Mouse (Mus musculus): ENCODE data around the gene Fut8. TPM values are rescaled to one million over a fixed set of nuclear protein-coding genes. Genes with fewer than 3 reads are reported as not detected.

The Fut8 gene
- polyA plus RNA-seq, 1 experiment from 2014 or later: 35.5 TPM

DNA sequence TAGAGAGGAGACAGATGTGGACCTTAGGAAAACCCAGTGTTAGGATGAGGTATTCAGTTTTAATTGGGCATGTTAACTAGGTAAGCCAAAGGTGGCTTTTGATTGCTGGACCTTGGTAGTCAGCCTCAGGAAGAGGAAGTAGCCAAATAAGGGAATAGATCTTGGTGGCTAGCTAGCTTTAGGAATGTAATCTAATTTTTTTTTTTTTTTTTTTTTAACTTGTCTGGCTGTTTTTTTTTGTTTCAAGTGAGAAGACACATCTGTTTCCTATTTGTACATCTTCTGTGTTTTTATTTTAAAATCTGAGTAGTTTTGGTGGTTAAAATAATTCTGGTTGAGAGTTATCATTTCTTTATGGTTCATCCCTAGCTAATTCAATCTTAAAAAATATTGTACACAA, 65.4 kb downstream of the Fut8 start:
- no peak for ATAC-seq (ENCODE audit: insufficient number of reproducible peaks, insufficient read depth, low FRiP score, low read depth)
- no peak overlapping the region for H3K4me3 ChIP-seq (ENCODE audit: low read depth, low read length)

GRCm38 (mm10) chr12:77305502-77305901, 67.6 kb downstream of the Fut8 start:
- no peak overlapping the region for H3K9ac ChIP-seq (replicated peaks; ENCODE audit: low read depth, low read length)
- H3K27me3 ChIP-seq (ENCODE audit: control insufficient read depth, insufficient read depth, low read length): no peaks in the 10 kb centered on the region
- H3K36me3 ChIP-seq (ENCODE audit: control insufficient read depth, insufficient read depth, low read length): no peaks in the 10 kb centered on the region
- no peak overlapping the region for H3K4me3 ChIP-seq (ENCODE audit: low read depth, low read length)
- WGBS: 84% methylated on average over 3 of the region's 3 CpGs
- no peak overlapping the region for H3K27ac ChIP-seq (ENCODE audit: low read length)
- H3K9me3 ChIP-seq (ENCODE audit: control insufficient read depth, low read depth, low read length): no peaks in the 10 kb centered on the region
- ATAC-seq (ENCODE audit: insufficient number of reproducible peaks, insufficient read depth, low FRiP score, low read depth): no peak
- no peaks in the 10 kb centered on the region for H3K4me1 ChIP-seq (ENCODE audit: control insufficient read depth, insufficient read depth, low read length)
- no peak overlapping the region for H3K4me2 ChIP-seq (replicated peaks; ENCODE audit: low read depth, low read length)

More for the DNA sequence above, 65.4 kb downstream of the Fut8 start:
- no peaks in the 10 kb centered on the region for H3K27me3 ChIP-seq (ENCODE audit: control insufficient read depth, insufficient read depth, low read length)
- H3K4me2 ChIP-seq (replicated peaks; ENCODE audit: low read depth, low read length): no peak overlapping the region
- no peaks in the 10 kb centered on the region for H3K9me3 ChIP-seq (ENCODE audit: control insufficient read depth, low read depth, low read length)
- H3K9ac ChIP-seq (replicated peaks; ENCODE audit: low read depth, low read length): no peak overlapping the region
- H3K36me3 ChIP-seq (ENCODE audit: control insufficient read depth, insufficient read depth, low read length): no peaks in the 10 kb centered on the region
- no peaks in the 10 kb centered on the region for H3K4me1 ChIP-seq (ENCODE audit: control insufficient read depth, insufficient read depth, low read length)
- H3K27ac ChIP-seq (ENCODE audit: low read length): no peak overlapping the region

DNA sequence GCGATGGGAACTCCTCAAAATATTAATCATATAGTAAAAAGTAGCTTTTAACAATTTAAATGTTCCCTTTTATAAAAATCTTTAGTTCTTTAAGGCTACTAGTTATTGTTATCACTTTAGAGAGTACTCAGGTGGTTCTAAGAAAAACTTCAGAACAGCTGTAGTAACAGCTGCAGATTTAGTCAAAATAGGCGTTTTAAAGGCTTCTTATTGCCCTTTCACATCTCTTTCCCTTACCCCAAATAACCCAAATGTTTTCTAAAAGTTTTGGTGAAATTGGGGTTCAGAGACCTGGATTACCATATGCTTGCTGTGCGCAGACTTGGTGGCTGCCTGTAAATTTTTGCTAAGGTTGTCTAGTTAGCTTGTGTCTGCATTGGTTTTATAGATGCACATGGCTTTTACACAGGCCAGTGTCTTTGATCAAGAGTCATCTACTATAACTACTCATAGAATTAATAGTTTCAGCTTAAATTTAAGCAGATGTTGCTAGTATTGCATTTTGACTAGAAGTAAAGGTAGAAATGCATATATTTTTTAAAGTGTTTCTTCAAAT, 68.9 kb downstream of the Fut8 start:
- Histone ChIP-seq H3K9ac (replicated peaks; ENCODE audit: low read depth, low read length) (no peak overlapping the region), H3K27me3 (ENCODE audit: control insufficient read depth, insufficient read depth, low read length) (no peaks in the 10 kb centered on the region), H3K4me3 (ENCODE audit: low read depth, low read length) (no peak overlapping the region), H3K36me3 (ENCODE audit: control insufficient read depth, insufficient read depth, low read length) (no peaks in the 10 kb centered on the region), H3K4me2 (replicated peaks; ENCODE audit: low read depth, low read length) (no peak overlapping the region), H3K27ac (ENCODE audit: low read length) (no peak overlapping the region), H3K4me1 (ENCODE audit: control insufficient read depth, insufficient read depth, low read length) (no peaks in the 10 kb centered on the region), H3K9me3 (ENCODE audit: control insufficient read depth, low read depth, low read length) (no peaks in the 10 kb centered on the region)
- 77% methylated on average over 3 of the region's 3 CpGs for WGBS
- ATAC-seq (ENCODE audit: insufficient number of reproducible peaks, insufficient read depth, low FRiP score, low read depth): no peak

DNA sequence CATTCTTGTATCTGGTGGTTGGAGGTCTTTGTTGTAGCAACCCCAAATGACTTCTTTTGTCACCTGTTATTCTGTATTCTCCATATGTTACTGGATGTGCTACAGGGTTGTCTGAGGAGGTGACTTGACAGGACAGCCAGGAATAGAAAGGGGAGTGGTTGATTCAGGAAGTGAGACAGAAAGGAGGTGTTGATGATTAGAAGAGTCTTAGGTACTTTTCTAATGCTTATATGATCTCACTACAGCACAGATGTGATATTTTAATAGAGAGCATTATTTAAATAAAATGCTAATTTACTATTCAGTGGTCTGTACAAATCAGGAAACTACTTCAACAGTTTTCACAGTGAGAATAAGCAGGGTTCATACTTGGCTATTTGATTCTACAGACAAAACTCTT, 71.6 kb downstream of the Fut8 start:
- Histone ChIP-seq H3K4me1 (ENCODE audit: control insufficient read depth, insufficient read depth, low read length) (no peaks in the 10 kb centered on the region), H3K4me3 (ENCODE audit: low read depth, low read length) (no peak overlapping the region), H3K9me3 (ENCODE audit: control insufficient read depth, low read depth, low read length) (no peaks in the 10 kb centered on the region), H3K4me2 (replicated peaks; ENCODE audit: low read depth, low read length) (no peak overlapping the region), H3K27me3 (ENCODE audit: control insufficient read depth, insufficient read depth, low read length) (no peaks in the 10 kb centered on the region), H3K27ac (ENCODE audit: low read length) (no peak overlapping the region), H3K36me3 (ENCODE audit: control insufficient read depth, insufficient read depth, low read length) (no peaks in the 10 kb centered on the region), H3K9ac (replicated peaks; ENCODE audit: low read depth, low read length) (no peak overlapping the region)
- ATAC-seq (ENCODE audit: insufficient number of reproducible peaks, insufficient read depth, low FRiP score, low read depth): no peak

DNA sequence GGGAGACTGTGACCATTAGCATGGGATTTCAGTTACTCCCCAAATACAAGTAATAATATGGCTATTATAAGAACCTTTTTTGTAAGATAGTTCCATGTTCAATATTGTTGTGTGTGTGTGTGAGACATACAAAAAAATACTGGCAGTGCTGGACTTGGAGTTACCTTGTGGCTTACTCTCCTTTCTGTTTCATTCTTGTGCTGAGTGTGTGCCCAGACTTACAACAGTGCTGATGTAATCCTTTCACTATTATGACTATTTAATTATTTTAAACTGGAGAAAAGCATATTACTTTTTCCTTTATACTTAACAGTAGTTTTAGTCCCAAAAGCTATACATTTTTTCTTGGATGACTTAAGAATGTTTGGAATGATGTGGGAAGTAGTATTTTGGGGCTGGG, 75.6 kb downstream of the Fut8 start:
- Histone ChIP-seq H3K36me3 (ENCODE audit: control insufficient read depth, insufficient read depth, low read length) (no peaks in the 10 kb centered on the region), H3K9me3 (ENCODE audit: control insufficient read depth, low read depth, low read length) (no peaks in the 10 kb centered on the region), H3K4me3 (ENCODE audit: low read depth, low read length) (no peak overlapping the region), H3K27me3 (ENCODE audit: control insufficient read depth, insufficient read depth, low read length) (no peaks in the 10 kb centered on the region), H3K27ac (ENCODE audit: low read length) (no peak overlapping the region), H3K9ac (replicated peaks; ENCODE audit: low read depth, low read length) (no peak overlapping the region), H3K4me2 (replicated peaks; ENCODE audit: low read depth, low read length) (no peak overlapping the region), H3K4me1 (ENCODE audit: control insufficient read depth, insufficient read depth, low read length) (no peaks in the 10 kb centered on the region)
- no peak for ATAC-seq (ENCODE audit: insufficient number of reproducible peaks, insufficient read depth, low FRiP score, low read depth)

DNA sequence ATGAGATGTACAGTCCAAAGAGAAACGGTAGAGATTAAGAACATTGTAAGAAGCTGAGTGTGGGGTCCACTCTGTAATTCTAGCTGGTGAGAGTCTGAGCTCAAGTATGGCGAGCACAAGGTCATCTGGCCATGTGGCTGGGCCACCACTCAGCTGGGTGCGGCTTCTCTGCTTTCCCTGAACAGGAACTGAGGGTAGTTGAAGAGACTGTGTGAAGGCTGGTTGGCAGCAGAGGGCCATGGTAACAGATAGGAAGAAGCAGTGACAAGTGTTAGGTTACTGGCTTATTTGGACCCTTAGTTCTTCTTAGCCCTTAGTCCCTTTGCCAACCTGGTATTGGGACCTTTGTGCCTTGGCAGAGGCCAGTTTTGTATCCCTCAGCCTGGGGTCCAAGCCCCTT, 86.2 kb downstream of the Fut8 start:
- no peak for ATAC-seq (ENCODE audit: insufficient number of reproducible peaks, insufficient read depth, low FRiP score, low read depth)
- WGBS: 76% methylated on average over 3 of the region's 3 CpGs
- Histone ChIP-seq H3K4me2 (replicated peaks; ENCODE audit: low read depth, low read length) (no peak overlapping the region), H3K27me3 (ENCODE audit: control insufficient read depth, insufficient read depth, low read length) (no peaks in the 10 kb centered on the region), H3K36me3 (ENCODE audit: control insufficient read depth, insufficient read depth, low read length) (no peaks in the 10 kb centered on the region), H3K4me1 (ENCODE audit: control insufficient read depth, insufficient read depth, low read length) (no peaks in the 10 kb centered on the region), H3K27ac (ENCODE audit: low read length) (no peak overlapping the region), H3K9ac (replicated peaks; ENCODE audit: low read depth, low read length) (no peak overlapping the region), H3K4me3 (ENCODE audit: low read depth, low read length) (no peak overlapping the region), H3K9me3 (ENCODE audit: control insufficient read depth, low read depth, low read length) (no peaks in the 10 kb centered on the region)

DNA sequence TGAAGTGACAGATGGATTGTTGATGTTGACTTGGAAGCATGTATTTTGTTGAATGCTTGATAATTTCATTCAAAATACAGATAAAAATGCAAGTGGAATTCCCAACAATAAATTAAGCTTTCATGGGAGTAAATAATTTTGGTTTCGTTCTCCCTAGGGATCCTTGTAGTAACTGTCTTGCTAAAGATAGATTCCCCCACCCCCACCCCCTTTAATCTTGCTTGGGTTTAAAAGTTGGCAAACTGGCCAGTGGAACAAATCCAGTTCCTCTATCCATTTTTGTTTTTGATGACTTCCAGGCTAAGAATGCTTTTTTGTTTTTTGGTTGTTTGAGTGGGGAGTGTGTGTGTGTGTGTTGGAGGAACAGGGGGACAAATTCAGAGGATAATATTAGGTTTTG, 108.6 kb downstream of the Fut8 start:
- no peaks in the 10 kb centered on the region for H3K36me3 ChIP-seq (ENCODE audit: control insufficient read depth, insufficient read depth, low read length)
- no peak overlapping the region for H3K9ac ChIP-seq (replicated peaks; ENCODE audit: low read depth, low read length)
- no peak overlapping the region for H3K4me2 ChIP-seq (replicated peaks; ENCODE audit: low read depth, low read length)
- H3K4me3 ChIP-seq (ENCODE audit: low read depth, low read length): no peak overlapping the region
- 74% methylated on average over 1 of the region's 1 CpGs for WGBS
- H3K4me1 ChIP-seq (ENCODE audit: control insufficient read depth, insufficient read depth, low read length): no peaks in the 10 kb centered on the region
- no peak overlapping the region for H3K27ac ChIP-seq (ENCODE audit: low read length)
- H3K27me3 ChIP-seq (ENCODE audit: control insufficient read depth, insufficient read depth, low read length): no peaks in the 10 kb centered on the region
- ATAC-seq (ENCODE audit: insufficient number of reproducible peaks, insufficient read depth, low FRiP score, low read depth): no peak
- no peaks in the 10 kb centered on the region for H3K9me3 ChIP-seq (ENCODE audit: control insufficient read depth, low read depth, low read length)

GRCm38 (mm10) chr12:77349543-77349942, 111.6 kb downstream of the Fut8 start:
- Histone ChIP-seq H3K4me3 (ENCODE audit: low read depth, low read length) (no peak overlapping the region), H3K4me2 (replicated peaks; ENCODE audit: low read depth, low read length) (no peak overlapping the region), H3K36me3 (ENCODE audit: control insufficient read depth, insufficient read depth, low read length) (no peaks in the 10 kb centered on the region), H3K27me3 (ENCODE audit: control insufficient read depth, insufficient read depth, low read length) (no peaks in the 10 kb centered on the region), H3K9me3 (ENCODE audit: control insufficient read depth, low read depth, low read length) (no peaks in the 10 kb centered on the region), H3K27ac (ENCODE audit: low read length) (no peak overlapping the region), H3K9ac (replicated peaks; ENCODE audit: low read depth, low read length) (no peak overlapping the region), H3K4me1 (ENCODE audit: control insufficient read depth, insufficient read depth, low read length) (no peaks in the 10 kb centered on the region)
- ATAC-seq (ENCODE audit: insufficient number of reproducible peaks, insufficient read depth, low FRiP score, low read depth): no peak

DNA sequence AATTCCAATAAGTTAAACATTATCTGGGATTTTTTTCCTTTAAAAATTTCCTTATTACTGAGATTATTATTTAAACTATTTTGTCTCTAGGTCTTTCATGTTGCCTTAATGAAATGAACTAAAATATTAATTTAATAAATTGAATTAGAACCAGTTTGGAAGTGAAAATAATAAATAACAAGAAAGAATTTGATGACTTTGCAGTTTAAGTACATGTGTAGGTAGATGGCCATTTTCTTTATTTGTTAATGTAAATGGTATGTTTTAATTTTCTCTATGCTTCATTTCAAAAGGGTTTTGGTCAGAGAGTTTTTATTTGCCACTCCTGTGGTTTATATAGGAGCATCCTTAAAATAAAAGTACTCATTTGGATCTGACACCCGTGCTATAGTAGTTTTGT, 177.8 kb downstream of the Fut8 start:
- no peak overlapping the region for H3K4me2 ChIP-seq (replicated peaks; ENCODE audit: low read depth, low read length)
- H3K9me3 ChIP-seq (ENCODE audit: control insufficient read depth, low read depth, low read length): no peaks in the 10 kb centered on the region
- 86% methylated on average over 1 of the region's 1 CpGs for whole genome bisulfite sequencing
- H3K9ac ChIP-seq (replicated peaks; ENCODE audit: low read depth, low read length): no peak overlapping the region
- H3K27ac ChIP-seq (ENCODE audit: low read length): no peak overlapping the region
- H3K27me3 ChIP-seq (ENCODE audit: control insufficient read depth, insufficient read depth, low read length): no peaks in the 10 kb centered on the region
- H3K36me3 ChIP-seq (ENCODE audit: control insufficient read depth, insufficient read depth, low read length): no peaks in the 10 kb centered on the region
- no peak overlapping the region for H3K4me3 ChIP-seq (ENCODE audit: low read depth, low read length)
- no peak for ATAC-seq (ENCODE audit: insufficient number of reproducible peaks, insufficient read depth, low FRiP score, low read depth)
- no peaks in the 10 kb centered on the region for H3K4me1 ChIP-seq (ENCODE audit: control insufficient read depth, insufficient read depth, low read length)
